Mouse (Mus musculus): ENCODE results near the gene Cops7b. TPM values are rescaled to one million over a fixed set of nuclear protein-coding genes. Genes with fewer than 3 reads are reported as not detected.

Cops7b gene
- polyA plus RNA-seq, 1 experiment: 31.7 TPM

GRCm38 (mm10) chr1:86568409-86568808 is 14.3 kb upstream of the Cops7b start:
- no peak for TF ChIP-seq EP300 (IDR thresholded peaks at IDR 0.05; ENCODE audit: insufficient read depth, low read depth, low read length)
- TF ChIP-seq POLR2A (IDR thresholded peaks at IDR 0.05; ENCODE audit: insufficient read depth, low read length): no peak
- TF ChIP-seq CTCF (IDR thresholded peaks at IDR 0.05; ENCODE audit: low read depth, low read length): no peak
- H3K4me3 ChIP-seq (ENCODE audit: low read depth, low read length): no peak overlapping the region
- H3K4me1 ChIP-seq (ENCODE audit: control insufficient read depth, insufficient read depth, low read length): no peaks in the 10 kb centered on the region
- no peak overlapping the region for H3K9ac ChIP-seq (ENCODE audit: low read depth, poor library complexity, severe bottlenecking)
- no peaks in the 10 kb centered on the region for H3K36me3 ChIP-seq (ENCODE audit: control insufficient read depth, insufficient read depth, low read length, poor library complexity, severe bottlenecking)
- no peak overlapping the region for H3K27ac ChIP-seq (ENCODE audit: insufficient read depth, low read length)
- no peaks in the 10 kb centered on the region for H3K27me3 ChIP-seq (ENCODE audit: control insufficient read depth, insufficient read depth, low read length, poor library complexity, severe bottlenecking)
- H3K9me3 ChIP-seq (replicated peaks; ENCODE audit: control insufficient read depth, insufficient read depth, low read length, poor library complexity, severe bottlenecking): no peaks in the 10 kb centered on the region

GRCm38 (mm10) chr1:86569292-86569860 is 13.3 kb upstream of the Cops7b start:
- no peak overlapping the region for H3K4me3 ChIP-seq (ENCODE audit: low read depth, low read length)
- H3K9ac ChIP-seq (ENCODE audit: low read depth, poor library complexity, severe bottlenecking): no peak overlapping the region
- no peaks in the 10 kb centered on the region for H3K4me1 ChIP-seq (ENCODE audit: control insufficient read depth, insufficient read depth, low read length)
- TF ChIP-seq EP300 (IDR thresholded peaks at IDR 0.05; ENCODE audit: insufficient read depth, low read depth, low read length): no peak
- TF ChIP-seq POLR2A (IDR thresholded peaks at IDR 0.05; ENCODE audit: insufficient read depth, low read length): no peak
- no peak for TF ChIP-seq CTCF (IDR thresholded peaks at IDR 0.05; ENCODE audit: low read depth, low read length)
- H3K27ac ChIP-seq (ENCODE audit: insufficient read depth, low read length): no peak overlapping the region
- no peaks in the 10 kb centered on the region for H3K36me3 ChIP-seq (ENCODE audit: control insufficient read depth, insufficient read depth, low read length, poor library complexity, severe bottlenecking)
- no peaks in the 10 kb centered on the region for H3K27me3 ChIP-seq (ENCODE audit: control insufficient read depth, insufficient read depth, low read length, poor library complexity, severe bottlenecking)
- no peaks in the 10 kb centered on the region for H3K9me3 ChIP-seq (replicated peaks; ENCODE audit: control insufficient read depth, insufficient read depth, low read length, poor library complexity, severe bottlenecking)

GRCm38 (mm10) chr1:86571381-86571780 is 11.3 kb upstream of the Cops7b start:
- no peaks in the 10 kb centered on the region for H3K27me3 ChIP-seq (ENCODE audit: control insufficient read depth, insufficient read depth, low read length, poor library complexity, severe bottlenecking)

GRCm38 (mm10) chr1:86571941-86572340 is 10.8 kb upstream of the Cops7b start:
- TF ChIP-seq EP300 (IDR thresholded peaks at IDR 0.05; ENCODE audit: insufficient read depth, low read depth, low read length): no peak
- no peak for TF ChIP-seq CTCF (IDR thresholded peaks at IDR 0.05; ENCODE audit: low read depth, low read length)
- TF ChIP-seq POLR2A (IDR thresholded peaks at IDR 0.05; ENCODE audit: insufficient read depth, low read length): no peak
- Histone ChIP-seq H3K9me3 (replicated peaks; ENCODE audit: control insufficient read depth, insufficient read depth, low read length, poor library complexity, severe bottlenecking) (no peaks in the 10 kb centered on the region), H3K4me3 (ENCODE audit: low read depth, low read length) (no peak overlapping the region), H3K27me3 (ENCODE audit: control insufficient read depth, insufficient read depth, low read length, poor library complexity, severe bottlenecking) (no peaks in the 10 kb centered on the region), H3K4me1 (ENCODE audit: control insufficient read depth, insufficient read depth, low read length) (no peaks in the 10 kb centered on the region), H3K27ac (ENCODE audit: insufficient read depth, low read length) (no peak overlapping the region), H3K9ac (ENCODE audit: low read depth, poor library complexity, severe bottlenecking) (no peak overlapping the region), H3K36me3 (ENCODE audit: control insufficient read depth, insufficient read depth, low read length, poor library complexity, severe bottlenecking) (no peaks in the 10 kb centered on the region)

More at GRCm38 (mm10) chr1:86571381-86571780, 11.3 kb upstream of the Cops7b start:
- Histone ChIP-seq H3K4me3 (ENCODE audit: low read depth, low read length) (no peak overlapping the region), H3K9me3 (replicated peaks; ENCODE audit: control insufficient read depth, insufficient read depth, low read length, poor library complexity, severe bottlenecking) (no peaks in the 10 kb centered on the region), H3K27ac (ENCODE audit: insufficient read depth, low read length) (no peak overlapping the region), H3K9ac (ENCODE audit: low read depth, poor library complexity, severe bottlenecking) (no peak overlapping the region), H3K4me1 (ENCODE audit: control insufficient read depth, insufficient read depth, low read length) (no peaks in the 10 kb centered on the region), H3K36me3 (ENCODE audit: control insufficient read depth, insufficient read depth, low read length, poor library complexity, severe bottlenecking) (no peaks in the 10 kb centered on the region)
- TF ChIP-seq EP300 (IDR thresholded peaks at IDR 0.05; ENCODE audit: insufficient read depth, low read depth, low read length) (no peak), CTCF (IDR thresholded peaks at IDR 0.05; ENCODE audit: low read depth, low read length) (no peak), POLR2A (IDR thresholded peaks at IDR 0.05; ENCODE audit: insufficient read depth, low read length) (no peak)

- Histone ChIP-seq H3K9ac (ENCODE audit: low read depth, poor library complexity, severe bottlenecking) (no peak overlapping the region), H3K4me3 (ENCODE audit: low read depth, low read length) (no peak overlapping the region), H3K4me1 (ENCODE audit: control insufficient read depth, insufficient read depth, low read length) (no peaks in the 10 kb centered on the region), H3K36me3 (ENCODE audit: control insufficient read depth, insufficient read depth, low read length, poor library complexity, severe bottlenecking) (no peaks in the 10 kb centered on the region), H3K9me3 (replicated peaks; ENCODE audit: control insufficient read depth, insufficient read depth, low read length, poor library complexity, severe bottlenecking) (no peaks in the 10 kb centered on the region), H3K27ac (ENCODE audit: insufficient read depth, low read length) (no peak overlapping the region), H3K27me3 (ENCODE audit: control insufficient read depth, insufficient read depth, low read length, poor library complexity, severe bottlenecking) (no peaks in the 10 kb centered on the region)
- TF ChIP-seq CTCF (IDR thresholded peaks at IDR 0.05; ENCODE audit: low read depth, low read length) (no peak), POLR2A (IDR thresholded peaks at IDR 0.05; ENCODE audit: insufficient read depth, low read length) (no peak), EP300 (IDR thresholded peaks at IDR 0.05; ENCODE audit: insufficient read depth, low read depth, low read length) (no peak)
These were observed 2.3 kb upstream of the Cops7b start for GRCm38 (mm10) chr1:86580426-86580825.

- TF ChIP-seq POLR2A (IDR thresholded peaks at IDR 0.05; ENCODE audit: insufficient read depth, low read length) (no peak), CTCF (IDR thresholded peaks at IDR 0.05; ENCODE audit: low read depth, low read length) (no peak), EP300 (IDR thresholded peaks at IDR 0.05; ENCODE audit: insufficient read depth, low read depth, low read length) (no peak)
- Histone ChIP-seq H3K27ac (ENCODE audit: insufficient read depth, low read length) (no peak overlapping the region), H3K9ac (ENCODE audit: low read depth, poor library complexity, severe bottlenecking) (peak overlapping the region; percentile 72), H3K36me3 (ENCODE audit: control insufficient read depth, insufficient read depth, low read length, poor library complexity, severe bottlenecking) (no peaks in the 10 kb centered on the region), H3K9me3 (replicated peaks; ENCODE audit: control insufficient read depth, insufficient read depth, low read length, poor library complexity, severe bottlenecking) (no peaks in the 10 kb centered on the region), H3K4me3 (ENCODE audit: low read depth, low read length) (peak overlapping the region; percentile 81), H3K4me1 (ENCODE audit: control insufficient read depth, insufficient read depth, low read length) (no peaks in the 10 kb centered on the region), H3K27me3 (ENCODE audit: control insufficient read depth, insufficient read depth, low read length, poor library complexity, severe bottlenecking) (no peaks in the 10 kb centered on the region)
These were observed 833 bp upstream of the Cops7b start for GRCm38 (mm10) chr1:86581692-86582450.
